Mouse (Mus musculus) liver, embryonic 14.5 days (tissue): ENCODE results near the gene Fam193a. TPM values are rescaled to one million over a fixed set of nuclear protein-coding genes. Genes with fewer than 3 reads are reported as not detected.

Source experiments
- ATAC-seq: fragments of 200-750 bp; cut with Nextera tagmentation; 2 replicates; pipeline ENCODE4 v1.8.0; 2017; ENCODE audit warnings: moderate number of reproducible peaks, mild to moderate bottlenecking, moderate library complexity; ENCODE audit not compliant: insufficient read depth
- DNase-seq, 3 experiments: peaks; one replicate each; pipeline ENCODE4 v3.0.0-alpha.2; 2012 to 2013; ENCODE audit warnings: low read depth in 3 of 3, low spot score in 3 of 3
- H3K27ac ChIP-seq: fragments of 300-500 bp; sonication (generic); 2 replicates; pipeline ENCODE4 v1.5.1; 2014; ENCODE audit warnings: moderate library complexity, mild to moderate bottlenecking, control low read depth, inconsistent platforms
- H3K27me3 ChIP-seq: fragments of 300-500 bp; sonication (generic); 2 replicates; pipeline ENCODE4 v1.6.1; 2014; ENCODE audit warnings: mild to moderate bottlenecking, low read length, moderate library complexity; ENCODE audit not compliant: control insufficient read depth, insufficient read depth
- H3K36me3 ChIP-seq: fragments of 300-500 bp; sonication (generic); replicated peaks from 2 replicates; pipeline ENCODE4 v1.6.1; 2014; ENCODE audit warnings: low read depth; ENCODE audit not compliant: control insufficient read depth, insufficient read depth
- H3K4me1 ChIP-seq, 2 experiments: fragments of 200-500 bp in 1 of 2; fragments of 300-500 bp in 1 of 2; sonication (generic) in 1 of 2; replicated peaks; 2 replicates each; pipeline ENCODE4 v1.6.1; 2012 to 2014; ENCODE audit warnings: antibody characterized with exemption in 1 of 2, inconsistent platforms in 1 of 2, low read length in 1 of 2; ENCODE audit not compliant: control insufficient read depth in 2 of 2, insufficient read depth in 2 of 2
- H3K4me2 ChIP-seq: fragments of 300-500 bp; sonication (generic); 2 replicates; pipeline ENCODE4 v1.6.1; 2014; ENCODE audit warnings: low read depth, mild to moderate bottlenecking, control low read depth, moderate library complexity
- H3K4me3 ChIP-seq, 2 experiments: fragments of 200-500 bp in 1 of 2; fragments of 300-500 bp in 1 of 2; sonication (generic) in 1 of 2; 2 replicates each; pipeline ENCODE4 v1.5.1; 2012 to 2014; ENCODE audit warnings: low read depth in 2 of 2, low read length in 2 of 2, mild to moderate bottlenecking in 2 of 2, control low read depth in 1 of 2, inconsistent platforms in 1 of 2, moderate library complexity in 1 of 2; ENCODE audit not compliant: insufficient read depth in 1 of 2
- H3K9ac ChIP-seq: fragments of 300-500 bp; sonication (generic); replicated peaks from 2 replicates; pipeline ENCODE4 v1.6.1; 2014; ENCODE audit warnings: mild to moderate bottlenecking, control low read depth, moderate library complexity
- H3K9me3 ChIP-seq: fragments of 300-500 bp; sonication (generic); 2 replicates; pipeline ENCODE4 v1.6.1; 2016; ENCODE audit warnings: low read length, mixed read lengths; ENCODE audit not compliant: control insufficient read depth
- CTCF ChIP-seq: IDR thresholded peaks from 2 replicates; pipeline ENCODE4 v1.5.1; 2016; ENCODE audit warnings: antibody characterized with exemption, low read depth, control low read depth
- EP300 ChIP-seq: IDR thresholded peaks from 2 replicates; pipeline ENCODE4 v1.6.1; 2016; ENCODE audit warnings: antibody characterized with exemption, low read depth
- WGBS: fragments of 180-500 bp; shearing (Covaris S2); extraction: QIAGEN DNeasy Blood & Tissue Kit; methylation state at CpG from one replicate; pipeline ENCODE4 v1.1.7; 2014; ENCODE audit not compliant: insufficient replicate concordance; 5-methylcytosine and 5-hydroxymethylcytosine counted together
- polyA plus RNA-seq, 2 experiments: library from polyadenylated mRNA; depleted of rRNA in 1 of 2; stranded (reverse) in 1 of 2; unstranded in 1 of 2; fragments of >200 nt; fragmentation: Nextera tagmentation in 1 of 2; extraction: Ambion mirVana in 1 of 2; gene quantifications; 2 replicates each; pipeline versions ENCODE4 v1.2.1 to v1.2.3; 2012 to 2014

Gene Fam193a
- polyA plus RNA-seq, 2 experiments: 2.9 to 6.4 TPM

DNA sequence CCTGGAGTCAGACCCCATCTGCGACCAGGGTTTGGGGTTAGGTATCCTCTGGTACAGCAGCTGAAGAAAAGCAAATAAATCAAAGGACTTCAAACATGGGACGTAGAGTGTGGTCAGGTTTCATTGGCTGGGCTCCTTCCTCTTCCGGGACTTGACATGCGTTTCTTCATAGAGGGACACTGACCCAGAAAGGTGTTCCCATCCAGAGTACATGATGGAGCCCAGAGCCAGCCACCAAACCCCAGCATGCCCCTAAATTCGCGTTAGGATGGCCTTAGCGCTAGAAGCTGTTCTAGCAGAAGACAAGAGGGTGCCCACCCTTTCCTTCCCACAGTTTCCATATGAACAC lies 144.5 kb downstream of the Fam193a start:
- peak overlapping the region; percentile 90 for H3K4me2 ChIP-seq
- WGBS: 14% methylated on average over 7 of the region's 7 CpGs
- no peak overlapping the region; the same call in 1 of the 2 replicates for H3K9ac ChIP-seq
- no peak overlapping the region for H3K27ac ChIP-seq
- ATAC-seq (peak; percentile 49), DNase-seq (no peak)
- H3K36me3 ChIP-seq: no peaks in the 10 kb centered on the region
- no peaks in the 10 kb centered on the region for H3K9me3 ChIP-seq
- H3K4me3 ChIP-seq: peak overlapping the region; percentile 70 to 76
- H3K27me3 ChIP-seq: no peaks in the 10 kb centered on the region
- TF ChIP-seq CTCF: no peak
- peaks cover 3 to 12% of the 10 kb centered on the region in 2 experiments for H3K4me1 ChIP-seq

DNA sequence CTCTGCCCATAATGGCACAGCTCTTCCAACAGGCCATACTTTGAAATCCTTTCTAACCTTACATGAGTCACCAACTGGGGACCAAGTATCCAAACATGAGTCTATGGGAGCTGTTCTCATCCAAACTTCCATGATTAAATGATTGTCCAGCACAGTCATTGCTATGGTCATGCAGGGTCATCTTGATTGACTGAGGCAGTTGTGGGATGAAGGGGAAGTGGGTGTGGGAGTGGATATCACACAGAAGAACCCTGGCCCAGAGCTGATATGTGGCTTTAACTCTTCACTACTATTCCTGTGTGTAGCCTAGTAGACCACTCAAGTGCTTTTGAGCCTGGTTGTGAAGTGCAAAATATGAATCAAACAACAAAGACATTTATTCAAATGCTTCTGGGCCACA lies 145.4 kb downstream of the Fam193a start:
- H3K9me3 ChIP-seq: no peaks in the 10 kb centered on the region
- ATAC-seq: no peak
- no peak overlapping the region for H3K27ac ChIP-seq
- DNase-seq: no peak
- H3K4me1 ChIP-seq: peaks cover 3 to 13% of the 10 kb centered on the region in 2 experiments
- H3K4me3 ChIP-seq: no peak overlapping the region
- H3K27me3 ChIP-seq: no peaks in the 10 kb centered on the region
- no peak overlapping the region for H3K4me2 ChIP-seq
- TF ChIP-seq EP300: no peak
- no peak for TF ChIP-seq CTCF
- H3K9ac ChIP-seq: no peak overlapping the region
- H3K36me3 ChIP-seq: no peaks in the 10 kb centered on the region

DNA sequence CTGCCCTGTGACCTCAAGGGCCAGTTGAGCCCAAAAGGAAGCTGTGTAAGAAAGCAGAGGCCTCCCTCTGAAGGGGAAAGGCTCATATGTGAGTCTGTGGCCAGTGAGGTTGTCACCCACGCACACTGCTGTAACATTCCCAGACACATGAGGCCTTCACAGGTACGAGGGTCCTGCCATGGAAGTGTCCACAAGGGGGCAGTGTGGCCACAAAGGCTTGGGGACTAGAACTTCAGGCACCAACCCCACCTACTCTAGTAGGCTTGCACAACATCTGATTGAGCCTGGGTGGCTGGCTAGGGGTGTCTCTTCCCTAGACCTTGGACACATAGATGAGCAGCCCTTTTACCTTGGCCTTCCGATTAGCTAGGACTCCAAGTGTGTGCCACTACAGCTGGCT lies 148.2 kb downstream of the Fam193a start:
- TF ChIP-seq CTCF: peak; percentile 99
- no peak for TF ChIP-seq EP300
- H3K9ac ChIP-seq: no peak overlapping the region
- H3K9me3 ChIP-seq: no peaks in the 10 kb centered on the region
- no peak overlapping the region for H3K27ac ChIP-seq
- H3K27me3 ChIP-seq: no peaks in the 10 kb centered on the region
- H3K4me2 ChIP-seq: no peak overlapping the region
- H3K36me3 ChIP-seq: no peaks in the 10 kb centered on the region
- peaks cover 11 to 26% of the 10 kb centered on the region in 2 experiments for H3K4me1 ChIP-seq
- WGBS: 15% methylated on average over 3 of the region's 3 CpGs
- H3K4me3 ChIP-seq: no peak overlapping the region
- DNase-seq (peak; percentile 65 to 76 (median 68)), ATAC-seq (peak; percentile 12; the same call in 1 of the 2 replicates)

DNA sequence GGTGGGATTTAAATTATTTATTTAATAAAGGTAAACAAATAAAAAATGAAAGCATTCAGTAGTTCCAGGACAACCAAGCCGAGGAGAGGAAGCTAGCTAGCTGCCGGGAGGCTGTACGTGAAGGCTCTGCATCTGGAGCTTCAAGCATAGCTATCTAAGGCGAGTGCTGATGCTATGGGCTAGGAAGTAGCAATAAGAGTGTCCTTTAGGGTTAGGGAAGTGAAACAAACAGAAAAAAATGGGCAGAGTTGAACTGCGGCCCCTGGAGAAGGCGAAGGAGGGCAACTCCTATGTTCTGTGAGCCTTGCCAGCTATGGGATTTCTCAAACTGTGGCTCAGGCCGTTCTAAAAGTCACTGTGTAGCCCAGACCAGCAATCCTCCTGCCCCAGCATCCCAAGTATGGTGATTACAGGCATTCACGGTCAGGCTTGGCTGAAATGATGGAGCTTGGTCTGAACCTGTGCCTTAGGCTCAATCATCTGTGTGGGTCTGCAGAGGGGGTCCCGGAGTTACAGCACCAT lies 149.7 kb downstream of the Fam193a start:
- 59% methylated on average over 9 of the region's 9 CpGs for WGBS
- peaks cover 10 to 19% of the 10 kb centered on the region in 2 experiments for H3K4me1 ChIP-seq
- no peak overlapping the region for H3K9ac ChIP-seq
- DNase-seq: no peak
- H3K9me3 ChIP-seq: no peaks in the 10 kb centered on the region
- H3K4me2 ChIP-seq: no peak overlapping the region
- no peak for TF ChIP-seq EP300
- TF ChIP-seq CTCF: no peak
- no peak for ATAC-seq
- H3K36me3 ChIP-seq: no peaks in the 10 kb centered on the region
- no peak overlapping the region for H3K27ac ChIP-seq
- H3K4me3 ChIP-seq: no peak overlapping the region
- no peaks in the 10 kb centered on the region for H3K27me3 ChIP-seq

DNA sequence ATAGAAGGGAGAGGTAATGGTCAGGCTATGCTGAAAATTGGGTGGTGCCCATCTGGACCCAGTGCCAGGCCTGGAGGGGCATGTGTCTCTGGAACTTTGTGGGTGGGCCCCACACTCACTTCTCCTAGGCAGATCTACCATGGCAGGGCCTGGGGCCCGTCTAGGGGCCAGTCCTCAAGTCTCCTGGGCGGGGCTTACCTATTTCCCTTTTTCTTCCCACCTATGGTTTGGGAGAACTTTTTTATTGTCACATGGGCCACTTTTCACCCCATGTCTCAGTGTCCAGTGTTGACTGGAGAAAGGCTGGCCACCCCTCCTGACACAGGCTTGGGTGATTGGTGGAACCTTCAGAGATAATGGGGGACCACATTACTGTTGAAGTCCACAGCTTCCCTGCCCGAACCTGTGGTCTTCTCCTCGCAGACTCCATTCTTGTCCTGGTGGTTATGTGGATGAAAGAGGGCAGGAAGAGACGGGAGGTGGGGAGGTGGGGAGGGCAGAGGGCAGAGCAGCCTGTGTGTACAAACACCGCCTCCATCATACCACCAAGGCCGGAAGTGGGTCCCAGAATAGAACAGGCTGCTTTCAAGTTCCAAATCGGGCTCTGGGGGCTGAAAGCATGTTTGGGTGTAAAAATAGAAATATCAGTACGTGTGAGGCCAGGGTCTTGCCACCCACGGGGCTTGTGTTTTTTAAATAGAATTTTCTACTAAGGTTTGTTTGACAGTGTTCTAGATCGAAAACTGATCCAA lies 150.9 kb downstream of the Fam193a start:
- no peak for DNase-seq
- no peak overlapping the region for H3K4me2 ChIP-seq
- ATAC-seq: no peak

More for the DNA sequence above, 150.9 kb downstream of the Fam193a start:
- no peak overlapping the region for H3K27ac ChIP-seq
- H3K27me3 ChIP-seq: no peaks in the 10 kb centered on the region
- 24% methylated on average over 11 of the region's 11 CpGs for WGBS
- no peak overlapping the region for H3K4me3 ChIP-seq
- no peak for TF ChIP-seq EP300
- no peak for TF ChIP-seq CTCF
- H3K9me3 ChIP-seq: no peaks in the 10 kb centered on the region
- no peaks in the 10 kb centered on the region for H3K36me3 ChIP-seq
- peaks cover 8 to 15% of the 10 kb centered on the region in 2 experiments for H3K4me1 ChIP-seq
- no peak overlapping the region for H3K9ac ChIP-seq
